Mouse (Mus musculus) neutrophil, adult 65 days (primary cell): ENCODE measurements around the gene Alkbh6. TPM values are rescaled to one million over a fixed set of nuclear protein-coding genes. Genes with fewer than 3 reads are reported as not detected.

Experiments
- total RNA-seq: library from RNA; stranded (reverse); gene quantifications from 2 replicates; pipeline ENCODE4 v1.2.4, GENCODE M21; 2023

The Alkbh6 gene
- total RNA-seq, result 12.1 and 19.6 TPM in 2 replicates

GRCm38 (mm10) chr7:30308076-30309005, at the start of gene Alkbh6:
TSS of gene Alkbh6 (plus strand) at chr7:30308717.

DNA sequence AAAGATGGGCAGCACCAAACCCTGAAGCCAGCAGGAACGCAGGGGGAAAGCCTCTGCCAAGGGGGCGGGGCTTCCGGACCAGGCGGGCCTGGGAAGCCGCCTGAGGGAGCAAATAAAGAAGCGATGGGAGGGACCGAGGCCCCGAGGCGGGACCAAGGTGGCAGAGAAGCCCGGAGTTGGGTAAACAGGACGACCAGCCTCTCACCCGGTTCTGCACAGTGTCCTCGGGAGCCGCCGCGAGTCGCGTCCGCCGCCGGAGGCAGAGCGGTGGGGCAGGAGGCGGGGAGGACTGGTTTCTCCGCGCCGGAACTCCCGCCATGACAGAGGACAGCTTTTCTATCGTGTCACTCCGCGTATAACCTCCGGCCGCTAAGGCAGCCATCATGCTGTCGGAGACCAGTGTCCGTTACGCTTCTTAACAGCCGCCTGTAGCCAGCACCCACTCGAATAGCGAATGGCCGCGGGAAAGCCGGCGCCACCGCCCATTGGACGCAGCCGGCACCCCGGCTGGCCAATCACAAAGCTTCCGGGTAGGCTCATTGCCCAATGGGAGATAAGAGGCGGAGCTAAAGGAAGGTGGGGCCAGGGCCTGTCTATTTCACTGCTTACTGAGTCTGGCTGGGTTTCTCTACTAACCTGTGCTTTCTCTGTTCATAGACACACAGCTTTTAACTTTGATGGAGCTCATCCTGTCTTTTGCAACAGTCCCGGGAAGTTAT, 28.4 kb upstream of the Alkbh6 start, which contains the start of the genes Thap8 and Wdr62:
Gene Thap8, plus strand, starts transcription at position 144 of the 719 bp plus-strand sequence.
Gene Wdr62, minus strand, starts transcription at position 469 of the 719 bp plus-strand sequence.

DNA sequence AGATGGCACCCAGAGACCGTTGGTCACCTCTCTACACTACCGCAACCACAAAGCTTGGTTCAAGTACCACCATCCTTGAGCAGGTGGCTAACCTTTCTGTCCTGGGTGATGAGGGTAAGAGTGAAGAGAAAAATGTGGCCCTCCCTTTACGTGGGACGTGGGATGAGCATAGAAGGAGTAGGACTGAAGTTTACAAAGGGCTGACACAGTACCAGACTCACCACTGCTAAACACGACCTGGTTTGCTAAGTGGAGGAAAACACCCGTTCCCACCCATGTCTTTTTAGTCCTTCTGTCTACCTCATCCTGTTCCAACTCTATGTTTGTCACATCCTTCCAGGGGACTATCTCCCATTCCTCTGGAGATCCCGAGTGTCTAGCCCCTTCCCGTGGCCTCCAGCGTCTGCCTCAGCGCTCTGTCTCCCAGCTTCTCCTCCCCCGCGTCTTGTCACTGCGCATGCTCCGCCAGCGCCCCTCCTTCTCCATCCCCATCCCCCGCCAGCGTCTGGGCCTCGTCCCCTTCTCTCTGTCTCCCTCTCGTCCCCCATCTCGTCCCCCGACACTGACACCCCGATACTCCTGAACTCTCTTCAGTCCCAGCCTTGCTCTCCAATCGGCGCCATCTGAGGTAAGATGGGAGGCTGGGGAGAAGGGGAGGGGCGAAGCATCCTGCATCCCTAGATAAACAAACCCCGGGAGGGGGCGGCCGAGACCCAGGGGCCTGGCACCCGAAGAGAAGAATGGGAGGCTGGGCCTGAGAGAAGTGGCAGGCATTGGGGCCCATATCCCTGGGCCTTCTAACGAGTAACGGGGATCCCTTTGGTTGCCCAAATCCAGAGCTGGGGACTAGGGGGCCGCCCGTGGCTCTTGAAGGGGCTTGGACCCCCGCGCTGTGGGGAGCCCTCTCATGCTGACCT, 17.0 kb upstream of the Alkbh6 start, which contains the start of gene Clip3:
Gene Clip3, plus strand, starts transcription at position 514 of the 917 bp plus-strand sequence.

GRCm38 (mm10) chr7:30314721-30315155, 6.2 kb downstream of the Alkbh6 start, which contains the start of gene Syne4:
TSS of gene Syne4 (plus strand) at chr7:30314807.

GRCm38 (mm10) chr7:30321539-30322284, 13.2 kb downstream of the Alkbh6 start, which contains the start of gene E130208F15Rik:
TSS of gene E130208F15Rik (plus strand) at chr7:30321740.

GRCm38 (mm10) chr7:30323795-30324194, 15.3 kb downstream of the Alkbh6 start, which contains the start of gene Sdhaf1:
TSS of gene Sdhaf1 (minus strand) at chr7:30323895.

GRCm38 (mm10) chr7:30362652-30363343, 54.3 kb downstream of the Alkbh6 start, which contains the start of gene Lrfn3:
TSS of gene Lrfn3 (minus strand) at chr7:30362772.

Other genes with a start within 250 kb of the Alkbh6 start
- gene Zfp82, start 235.8 kb upstream of the Alkbh6 start, total RNA-seq, result 0.14 TPM in 1 of 2 replicates, not detected in the other
- gene Gm26920, start 218.3 kb upstream of the Alkbh6 start, total RNA-seq, result not detected in 2 replicates
- gene Zfp566, start 218.2 kb upstream of the Alkbh6 start, total RNA-seq, result 0.28 and 0.52 TPM in 2 replicates
- gene Zfp260, start 213.9 kb upstream of the Alkbh6 start, total RNA-seq, result 3.6 and 4.7 TPM in 2 replicates
- 8.6 and 15.5 TPM in 2 replicates for gene Zfp382, start 186.8 kb upstream of the Alkbh6 start, total RNA-seq
- 12.9 and 13.6 TPM in 2 replicates for gene Zfp146, start 139.0 kb upstream of the Alkbh6 start, total RNA-seq
- 2.1 TPM in 1 of 2 replicates, not detected in the other for gene Cox7a1, start 124.6 kb upstream of the Alkbh6 start, total RNA-seq
- gene Capns1, start 109.9 kb upstream of the Alkbh6 start, total RNA-seq, result 210 and 217 TPM in 2 replicates
- 13.6 and 20.7 TPM in 2 replicates for gene Polr2i, start 76.8 kb upstream of the Alkbh6 start, total RNA-seq
- gene Tbcb, start 76.4 kb upstream of the Alkbh6 start, total RNA-seq, result 35.3 and 41.6 TPM in 2 replicates
- not detected in 2 replicates for gene Ovol3, start 73.0 kb upstream of the Alkbh6 start, total RNA-seq
- 0.50 TPM in 1 of 2 replicates, not detected in the other for gene Thap8, start 28.6 kb upstream of the Alkbh6 start, total RNA-seq
- gene Wdr62, start 28.3 kb upstream of the Alkbh6 start, total RNA-seq, result 16.4 and 19.5 TPM in 2 replicates
- gene Clip3, start 17.0 kb upstream of the Alkbh6 start, total RNA-seq, result not detected in 2 replicates
- gene Syne4, start 6.1 kb downstream of the Alkbh6 start, total RNA-seq, result 0.73 TPM in 1 of 2 replicates, not detected in the other
- gene E130208F15Rik, start 13.0 kb downstream of the Alkbh6 start, total RNA-seq, result 0.29 TPM in 1 of 2 replicates, not detected in the other
- gene Sdhaf1, start 15.2 kb downstream of the Alkbh6 start, total RNA-seq, result 1.9 and 3.6 TPM in 2 replicates
- gene Lrfn3, start 54.1 kb downstream of the Alkbh6 start, total RNA-seq, result not detected in 2 replicates
- gene Tyrobp, start 105.0 kb downstream of the Alkbh6 start, total RNA-seq, result 2,000 and 2,325 TPM in 2 replicates
- gene Hcst, start 111.1 kb downstream of the Alkbh6 start, total RNA-seq, result 115 and 126 TPM in 2 replicates
- gene Nfkbid, start 113.0 kb downstream of the Alkbh6 start, total RNA-seq, result 82.7 and 113 TPM in 2 replicates
- gene Aplp1, start 136.8 kb downstream of the Alkbh6 start, total RNA-seq, result 0.25 TPM in 1 of 2 replicates, not detected in the other
- gene Kirrel2, start 149.0 kb downstream of the Alkbh6 start, total RNA-seq, result not detected in 2 replicates
- not detected in 2 replicates for gene Nphs1, start 149.6 kb downstream of the Alkbh6 start, total RNA-seq
- gene Prodh2, start 184.9 kb downstream of the Alkbh6 start, total RNA-seq, result not detected in 2 replicates
- 9.4 and 16.2 TPM in 2 replicates for gene Arhgap33, start 226.3 kb downstream of the Alkbh6 start, total RNA-seq
- gene Hspb6, start 243.5 kb downstream of the Alkbh6 start, total RNA-seq, result 2.6 and 4.0 TPM in 2 replicates
- 2.2 and 3.3 TPM in 2 replicates for gene Proser3, start 243.6 kb downstream of the Alkbh6 start, total RNA-seq